Mouse (Mus musculus): Measurements from ENCODE around the gene Slc22a4.

GRCm38 (mm10) chr11:54062086-54062752 lies 34.3 kb upstream of the Slc22a4 start:
- TF ChIP-seq POLR2A (IDR thresholded peaks at IDR 0.05; ENCODE audit: low read depth, low read length) (no peak), CTCF (IDR thresholded peaks at IDR 0.05; ENCODE audit: extremely low read depth, insufficient read length, insufficient replicate concordance, low read depth, low read length) (no peak)
